Mouse (Mus musculus) midbrain, embryonic 10.5 days (tissue): ENCODE measurements around the gene Zxdc. TPM values are rescaled to one million over a fixed set of nuclear protein-coding genes. Genes with fewer than 3 reads are reported as not detected.
A peak's percentile ranks its signal among the peaks of the same experiment; 100 is the strongest.

ENCODE experiments used
- DNase-seq: peaks from one replicate; pipeline ENCODE4 v3.0.0-alpha.2; 2017; ENCODE audit warnings: low spot score
- H3K27ac ChIP-seq: fragments of 300-500 bp; sonication (generic); replicated peaks from 2 replicates; pipeline ENCODE4 v1.5.1; 2016; ENCODE audit warnings: mild to moderate bottlenecking
- H3K27me3 ChIP-seq: fragments of 300-500 bp; sonication (generic); 2 replicates; pipeline ENCODE4 v1.6.1; 2016; ENCODE audit warnings: low read depth, mild to moderate bottlenecking; ENCODE audit not compliant: poor library complexity, severe bottlenecking
- H3K36me3 ChIP-seq: fragments of 300-500 bp; sonication (generic); 2 replicates; pipeline ENCODE4 v1.6.1; 2016; ENCODE audit warnings: mild to moderate bottlenecking, moderate library complexity
- H3K4me1 ChIP-seq: fragments of 300-500 bp; sonication (generic); 2 replicates; pipeline ENCODE4 v1.6.1; 2016
- H3K4me3 ChIP-seq: fragments of 300-500 bp; sonication (generic); 2 replicates; pipeline ENCODE4 v1.5.1; 2016; ENCODE audit warnings: mild to moderate bottlenecking, moderate library complexity
- H3K9me3 ChIP-seq: fragments of 300-500 bp; sonication (generic); replicated peaks from 2 replicates; pipeline ENCODE4 v1.6.1; 2016; ENCODE audit warnings: mild to moderate bottlenecking
- WGBS: fragments of 180-500 bp; shearing (Covaris S2); methylation state at CpG from one replicate; pipeline ENCODE4 v1.1.7; 2016; 5-methylcytosine and 5-hydroxymethylcytosine counted together
- polyA plus RNA-seq: library from polyadenylated mRNA; unstranded; fragments of >200 nt; fragmentation: Nextera tagmentation; extraction: Ambion mirVana; gene quantifications from 2 replicates; pipeline ENCODE4 v1.2.1, GENCODE M21; 2016

Zxdc gene
- polyA plus RNA-seq, 1 experiment from 2014 or later = 6.1 TPM

GRCm38 (mm10) chr6:90436192-90436907 is 67.1 kb downstream of the Zxdc start:
- peaks cover 3% of the 10 kb centered on the region; the same call in 1 of the 2 replicates for H3K4me1 ChIP-seq
- no peak overlapping the region for H3K27ac ChIP-seq
- H3K27me3 ChIP-seq = no peaks in the 10 kb centered on the region
- WGBS = 88% methylated on average over 10 of the region's 10 CpGs
- no peak overlapping the region for H3K4me3 ChIP-seq
- no peak for DNase-seq
- H3K36me3 ChIP-seq = no peaks in the 10 kb centered on the region
- no peaks in the 10 kb centered on the region for H3K9me3 ChIP-seq

DNA sequence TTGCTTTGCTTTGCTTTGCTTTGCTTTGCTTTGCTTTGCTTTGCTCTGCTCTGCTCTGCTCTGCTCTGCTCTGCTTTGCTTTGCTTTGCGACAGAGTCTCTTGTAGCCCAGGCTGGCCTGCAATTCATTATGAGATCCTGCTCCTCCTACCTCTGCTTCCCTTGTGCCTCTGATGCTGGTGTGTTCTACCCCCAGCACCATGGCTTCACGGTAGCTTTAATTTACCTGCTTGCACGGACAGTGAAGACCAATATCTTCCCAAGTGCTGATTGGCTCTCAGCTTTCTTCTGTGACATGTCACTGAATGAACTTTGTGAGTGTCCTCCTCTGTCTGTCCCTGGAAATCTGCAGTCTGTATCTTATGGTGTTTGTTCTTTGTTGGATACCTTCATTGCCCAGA is 67.7 kb downstream of the Zxdc start:
- H3K4me3 ChIP-seq = no peak overlapping the region
- H3K4me1 ChIP-seq = peaks cover 3% of the 10 kb centered on the region; the same call in 1 of the 2 replicates
- no peak overlapping the region for H3K27ac ChIP-seq
- H3K9me3 ChIP-seq = no peaks in the 10 kb centered on the region
- 92% methylated on average over 3 of the region's 3 CpGs for WGBS
- no peaks in the 10 kb centered on the region for H3K36me3 ChIP-seq
- DNase-seq = no peak
- no peaks in the 10 kb centered on the region for H3K27me3 ChIP-seq

DNA sequence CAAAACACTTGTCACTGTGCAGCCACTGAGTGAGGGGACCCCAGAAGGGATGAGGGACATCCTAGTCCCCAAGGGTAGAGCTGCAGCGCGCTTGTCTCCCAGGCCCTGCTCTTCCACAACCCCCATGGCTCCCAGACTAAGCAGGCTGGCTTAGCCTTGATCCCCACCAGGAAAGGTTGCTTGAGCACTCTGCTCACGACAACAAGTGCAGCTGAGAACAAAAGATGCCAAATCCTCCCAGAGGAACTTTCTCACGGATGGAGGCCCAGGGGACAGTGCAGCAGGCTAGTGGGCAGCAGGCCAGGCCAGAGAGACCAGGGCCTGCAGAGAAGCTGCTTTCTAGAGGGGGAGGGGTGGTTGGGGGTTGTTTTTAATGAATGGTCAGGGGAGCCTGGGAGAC is 77.6 kb downstream of the Zxdc start:
- Histone ChIP-seq H3K36me3 (no peaks in the 10 kb centered on the region), H3K9me3 (no peaks in the 10 kb centered on the region), H3K4me3 (no peak overlapping the region), H3K4me1 (peaks cover 11% of the 10 kb centered on the region), H3K27ac (peak overlapping the region; percentile 79), H3K27me3 (no peaks in the 10 kb centered on the region)
- peak; percentile 35 for DNase-seq
- 34% methylated on average over 4 of the region's 4 CpGs for WGBS

- H3K27ac ChIP-seq = no peak overlapping the region
- H3K4me3 ChIP-seq = no peak overlapping the region
- H3K4me1 ChIP-seq = peaks cover 11% of the 10 kb centered on the region
- DNase-seq = peak; percentile 62
- WGBS = 29% methylated on average over 7 of the region's 7 CpGs
- H3K36me3 ChIP-seq = no peaks in the 10 kb centered on the region
- no peaks in the 10 kb centered on the region for H3K27me3 ChIP-seq
- no peaks in the 10 kb centered on the region for H3K9me3 ChIP-seq
Observed at GRCm38 (mm10) chr6:90450179-90450578, 80.9 kb downstream of the Zxdc start.

DNA sequence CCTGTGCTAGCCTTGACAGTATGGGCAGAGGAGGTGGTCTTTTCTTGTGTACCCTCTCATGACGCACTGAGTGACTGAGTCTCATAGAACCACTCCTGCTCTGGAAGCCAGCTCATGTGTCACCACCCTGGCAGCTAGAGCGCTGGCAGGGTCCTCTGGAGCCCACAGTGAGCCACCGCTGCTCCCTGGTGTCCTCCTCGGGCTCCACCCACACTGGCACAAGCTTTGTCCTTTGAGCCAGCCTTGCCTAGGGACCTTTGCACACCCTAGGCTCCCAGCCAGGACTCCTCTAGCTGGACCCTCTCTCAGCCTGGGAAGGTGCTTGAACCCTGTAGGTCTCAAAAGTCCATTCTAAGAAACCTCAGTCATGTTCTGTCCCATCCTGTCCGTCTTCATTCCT is 81.4 kb downstream of the Zxdc start:
- whole genome bisulfite sequencing = 76% methylated on average over 5 of the region's 5 CpGs
- Histone ChIP-seq H3K36me3 (no peaks in the 10 kb centered on the region), H3K27me3 (no peaks in the 10 kb centered on the region), H3K4me3 (no peak overlapping the region), H3K9me3 (no peaks in the 10 kb centered on the region), H3K27ac (no peak overlapping the region), H3K4me1 (peaks cover 11% of the 10 kb centered on the region)
- DNase-seq = no peak

DNA sequence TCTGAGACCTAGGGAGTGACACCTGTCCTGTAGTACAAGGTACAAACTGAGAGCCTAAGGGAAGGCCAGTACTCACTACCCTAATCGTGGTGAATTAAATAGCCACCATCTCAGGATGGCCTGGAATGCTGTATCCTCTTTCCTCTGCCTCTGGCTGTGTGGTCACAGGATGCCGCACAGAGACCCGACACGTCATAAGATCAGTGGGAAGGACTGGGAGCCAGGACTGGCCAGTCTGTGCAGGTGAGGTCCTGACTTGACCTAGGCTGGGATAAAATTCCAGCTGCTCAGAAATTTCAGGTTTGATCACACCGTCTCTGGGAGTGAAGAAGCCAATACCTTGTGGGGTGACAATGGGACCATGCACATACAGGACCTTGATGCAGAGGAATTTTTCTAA is 82.2 kb downstream of the Zxdc start:
- Histone ChIP-seq H3K36me3 (no peaks in the 10 kb centered on the region), H3K27ac (no peak overlapping the region), H3K9me3 (no peaks in the 10 kb centered on the region), H3K4me1 (peaks cover 10% of the 10 kb centered on the region), H3K27me3 (no peaks in the 10 kb centered on the region), H3K4me3 (no peak overlapping the region)
- no peak for DNase-seq
- 88% methylated on average over 5 of the region's 5 CpGs for WGBS

DNA sequence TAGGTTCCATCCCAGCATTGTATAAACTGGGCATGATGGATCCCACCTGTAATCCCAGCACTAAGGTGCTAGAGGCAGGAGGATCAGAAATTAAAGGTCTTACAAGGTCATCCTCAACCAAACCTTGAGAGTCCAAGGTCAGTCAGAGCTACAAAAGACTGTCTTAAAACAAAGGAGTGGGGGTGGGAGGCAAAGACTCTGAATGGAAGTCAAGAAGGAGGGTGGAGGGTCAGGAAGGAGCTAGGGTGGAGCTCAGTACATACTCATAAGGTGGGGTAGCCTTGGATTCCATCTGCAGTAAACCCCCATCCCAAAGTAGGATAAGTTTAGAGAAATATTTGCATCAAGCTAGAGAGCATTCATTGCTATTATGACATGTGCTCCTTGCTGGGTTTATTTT is 83.3 kb downstream of the Zxdc start:
- Histone ChIP-seq H3K27me3 (no peaks in the 10 kb centered on the region), H3K36me3 (no peaks in the 10 kb centered on the region), H3K4me1 (no peaks in the 10 kb centered on the region), H3K9me3 (no peaks in the 10 kb centered on the region), H3K4me3 (no peak overlapping the region), H3K27ac (no peak overlapping the region)
- no peak for DNase-seq

Other genes starting within 250 kb of the Zxdc start
- gene Vmn1r51, start 246.9 kb upstream of the Zxdc start, polyA plus RNA-seq = not detected in 2 replicates
- not detected in 2 replicates for gene Vmn1r52, start 194.7 kb upstream of the Zxdc start, polyA plus RNA-seq
- not detected in 2 replicates for gene V1ra8, start 166.7 kb upstream of the Zxdc start, polyA plus RNA-seq
- not detected in 2 replicates for gene Vmn1r53, start 145.1 kb upstream of the Zxdc start, polyA plus RNA-seq
- gene Vmn1r54, start 123.2 kb upstream of the Zxdc start, polyA plus RNA-seq = not detected in 2 replicates
- gene BC048671, start 68.3 kb upstream of the Zxdc start, polyA plus RNA-seq = not detected in 2 replicates
- 0.11 TPM in 1 of 2 replicates, not detected in the other for gene Chst13, start 44.3 kb upstream of the Zxdc start, polyA plus RNA-seq
- not detected in 2 replicates for gene Uroc1, start 36.2 kb upstream of the Zxdc start, polyA plus RNA-seq
- 1.9 TPM in 2 replicates for gene Cfap100, start 59.3 kb downstream of the Zxdc start, polyA plus RNA-seq
- 4.2 and 4.9 TPM in 2 replicates for gene Klf15, start 93.1 kb downstream of the Zxdc start, polyA plus RNA-seq
- gene Aldh1l1, start 116.9 kb downstream of the Zxdc start, polyA plus RNA-seq = 2.7 and 3.7 TPM in 2 replicates
- 2.2 and 3.5 TPM in 2 replicates for gene Slc41a3, start 235.2 kb downstream of the Zxdc start, polyA plus RNA-seq